Mouse (Mus musculus): ENCODE results near the gene Ush2a.

- TF ChIP-seq POLR2A (IDR thresholded peaks at IDR 0.05; ENCODE audit: insufficient read length, low read depth), result no peak
- TF ChIP-seq USF1 (IDR thresholded peaks at IDR 0.05; ENCODE audit: low read depth), result no peak
- no peak for TF ChIP-seq REST (IDR thresholded peaks at IDR 0.05; ENCODE audit: insufficient read depth, insufficient read length)
- TF ChIP-seq POLR2AphosphoS2 (IDR thresholded peaks at IDR 0.05; ENCODE audit: insufficient read length, low read depth), result no peak
Measured at GRCm38 (mm10) chr1:188678189-188678588, 416.4 kb downstream of the Ush2a start.

Data from myocyte (in vitro differentiated cells).